Mouse (Mus musculus): ENCODE data around the gene Gm49358.

GRCm38 (mm10) chr10:86784126-86784675, 20.4 kb downstream of the Gm49358 start:
- TF ChIP-seq GATA1 (IDR thresholded peaks at IDR 0.05; ENCODE audit: borderline replicate concordance, low read length) (no peak), FLI1 (IDR thresholded peaks at IDR 0.05; ENCODE audit: low read length) (no peak)

Measured in megakaryocyte, embryonic 14.5 days (primary cell).